Mouse (Mus musculus): ENCODE results near the gene Cdca8.

Cdca8 gene

DNA sequence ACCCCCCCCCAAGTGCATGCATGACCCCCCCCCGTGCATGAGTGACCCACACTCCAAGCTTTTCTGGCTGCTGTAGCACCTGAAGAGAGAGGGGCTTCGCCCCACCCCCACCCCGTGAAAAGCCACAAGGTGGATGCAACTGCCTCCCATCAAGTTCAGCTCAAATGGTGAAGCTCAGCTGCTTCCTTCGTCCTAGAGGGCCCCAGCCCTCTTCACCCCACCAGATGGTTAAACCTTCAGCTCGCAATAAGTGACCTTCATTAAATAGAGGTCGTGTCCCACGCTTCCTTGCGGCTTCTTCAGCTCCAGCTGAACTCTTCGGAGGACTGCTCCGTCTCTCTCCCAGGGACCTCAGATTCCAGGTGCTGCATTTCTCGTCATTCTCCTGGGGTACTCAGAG lies 58.5 kb downstream of the Cdca8 start, which contains the start of gene Epha10:
Gene Epha10 (plus strand): TSS at position 301 of the 400 bp plus-strand sequence.
- DNase-seq (ENCODE audit: low read depth, low spot score): no peak

DNA sequence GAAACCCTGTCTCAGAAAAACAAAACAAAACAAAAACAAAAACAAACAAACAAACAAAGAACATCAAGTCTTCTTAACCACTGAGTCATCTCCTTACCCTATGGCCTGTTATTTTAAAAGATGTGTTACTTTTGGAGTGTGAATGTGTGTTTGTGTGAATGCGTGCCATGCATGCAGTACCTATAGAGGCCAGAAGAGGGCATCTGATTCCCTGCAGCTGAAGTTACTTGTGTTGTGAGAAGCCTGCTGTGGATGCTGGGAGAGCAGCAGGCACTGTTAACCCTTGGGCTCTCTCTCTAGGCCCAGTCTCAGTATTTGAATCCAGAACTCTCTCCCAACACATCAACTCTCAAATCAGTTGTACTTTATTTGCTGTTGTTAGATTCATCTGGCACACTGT lies 66.4 kb downstream of the Cdca8 start:
- DNase-seq (ENCODE audit: low read depth, low spot score): no peak

All from skeletal muscle tissue, adult 2 months (tissue).